Mouse (Mus musculus) kidney, embryonic 16.5 days (tissue): ENCODE measurements around the gene Bpifa1. TPM values are rescaled to one million over a fixed set of nuclear protein-coding genes. Genes with fewer than 3 reads are reported as not detected.

Experiments used
- ATAC-seq: fragments of 200-750 bp; cut with Nextera tagmentation; 2 replicates; pipeline ENCODE4 v1.8.0; 2017; ENCODE audit warnings: moderate TSS enrichment; ENCODE audit not compliant: low FRiP score, low TSS enrichment
- H3K27ac ChIP-seq: fragments of 300-500 bp; sonication (generic); 2 replicates; pipeline ENCODE4 v1.5.1; 2014; ENCODE audit warnings: low read length
- H3K27me3 ChIP-seq: fragments of 300-500 bp; sonication (generic); 2 replicates; pipeline ENCODE4 v1.6.1; 2014; ENCODE audit warnings: low read length, control low read depth, mixed read lengths; ENCODE audit not compliant: insufficient read depth
- H3K36me3 ChIP-seq: fragments of 300-500 bp; sonication (generic); 2 replicates; pipeline ENCODE4 v1.6.1; 2014; ENCODE audit warnings: low read length, control low read depth, mixed read lengths; ENCODE audit not compliant: insufficient read depth
- H3K4me1 ChIP-seq: fragments of 300-500 bp; sonication (generic); 2 replicates; pipeline ENCODE4 v1.6.1; 2014; ENCODE audit warnings: low read length, control low read depth, mixed read lengths; ENCODE audit not compliant: insufficient read depth
- H3K4me2 ChIP-seq: fragments of 300-500 bp; sonication (generic); replicated peaks from 2 replicates; pipeline ENCODE4 v1.6.1; 2014; ENCODE audit warnings: low read depth, low read length
- H3K4me3 ChIP-seq: fragments of 300-500 bp; sonication (generic); 2 replicates; pipeline ENCODE4 v1.5.1; 2014; ENCODE audit warnings: mild to moderate bottlenecking, low read length
- H3K9ac ChIP-seq: fragments of 300-500 bp; sonication (generic); replicated peaks from 2 replicates; pipeline ENCODE4 v1.6.1; 2014; ENCODE audit warnings: low read length
- H3K9me3 ChIP-seq: fragments of 300-500 bp; sonication (generic); 2 replicates; pipeline ENCODE4 v1.6.1; 2016; ENCODE audit warnings: low read length, control low read depth
- WGBS: fragments of 180-500 bp; shearing (Covaris S2); extraction: QIAGEN DNeasy Blood & Tissue Kit; methylation state at CpG from one replicate; pipeline ENCODE4 v1.1.7; 2014; 5-methylcytosine and 5-hydroxymethylcytosine counted together
- polyA plus RNA-seq: library from polyadenylated mRNA; unstranded; fragments of >200 nt; fragmentation: Nextera tagmentation; extraction: Ambion mirVana; gene quantifications from 2 replicates; pipeline ENCODE4 v1.2.1, GENCODE M21; 2015

Bpifa1 gene
- polyA plus RNA-seq, 1 experiment from 2014 or later: 0.29 TPM

- Histone ChIP-seq H3K9ac (no peak overlapping the region), H3K4me1 (no peaks in the 10 kb centered on the region), H3K36me3 (no peaks in the 10 kb centered on the region), H3K9me3 (no peaks in the 10 kb centered on the region), H3K27ac (no peak overlapping the region), H3K27me3 (no peaks in the 10 kb centered on the region), H3K4me2 (no peak overlapping the region), H3K4me3 (no peak overlapping the region)
- 94% methylated on average over 4 of the region's 4 CpGs for WGBS
- no peak for ATAC-seq
Measured at GRCm38 (mm10) chr2:154193071-154193470, 50.4 kb downstream of the Bpifa1 start.

DNA sequence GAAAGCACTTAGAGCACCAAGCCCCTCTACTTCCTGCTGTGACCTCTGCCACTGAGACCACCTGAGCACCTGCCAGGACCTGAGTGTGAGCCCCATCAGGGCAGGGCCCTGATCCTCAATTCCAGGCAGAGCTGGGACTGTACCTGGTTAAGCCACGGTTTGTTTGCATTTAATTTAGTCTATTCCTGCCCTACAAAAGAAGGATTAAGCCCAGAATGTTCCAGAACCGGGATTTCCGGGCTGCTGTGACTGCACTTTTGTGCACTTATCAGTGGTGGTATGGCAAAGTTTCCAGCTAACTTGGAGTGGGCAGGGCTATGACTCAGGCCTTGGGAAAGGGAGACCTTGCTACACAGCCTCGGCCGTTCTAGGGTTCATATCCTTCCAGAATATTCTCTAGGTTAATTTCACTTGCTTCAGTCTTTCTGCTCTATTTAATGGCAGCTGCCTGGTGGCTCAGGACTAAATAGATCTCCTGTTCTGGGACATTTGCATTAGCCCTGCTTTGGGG is 51.4 kb downstream of the Bpifa1 start:
- no peak overlapping the region for H3K4me2 ChIP-seq
- no peaks in the 10 kb centered on the region for H3K27me3 ChIP-seq
- H3K9ac ChIP-seq: no peak overlapping the region; the same call in 1 of the 2 replicates
- H3K27ac ChIP-seq: no peak overlapping the region
- no peaks in the 10 kb centered on the region for H3K9me3 ChIP-seq
- 86% methylated on average over 5 of the region's 5 CpGs for whole genome bisulfite sequencing
- ATAC-seq: no peak
- H3K4me1 ChIP-seq: no peaks in the 10 kb centered on the region
- H3K36me3 ChIP-seq: no peaks in the 10 kb centered on the region
- no peak overlapping the region for H3K4me3 ChIP-seq

DNA sequence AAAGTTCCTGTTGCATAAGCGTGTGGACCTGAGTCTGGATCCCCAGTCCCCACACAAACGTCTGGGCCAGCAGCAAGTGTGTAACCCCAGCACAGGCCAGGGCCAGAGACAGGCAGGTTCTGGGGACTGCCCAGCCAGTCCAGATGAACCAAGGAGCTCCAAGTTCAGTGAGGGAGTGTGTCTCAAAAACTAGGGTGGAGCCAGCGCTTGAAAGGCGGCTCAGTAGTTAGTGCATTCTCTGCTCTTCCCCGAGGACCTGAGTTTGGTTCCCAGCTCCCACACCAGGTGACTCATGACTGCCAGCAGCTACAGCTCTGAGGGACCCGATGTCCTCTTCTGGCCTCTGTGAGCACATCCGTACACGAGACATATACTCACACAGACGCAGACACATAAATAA is 54.4 kb downstream of the Bpifa1 start:
- 88% methylated on average over 9 of the region's 9 CpGs for WGBS
- H3K9me3 ChIP-seq: no peaks in the 10 kb centered on the region
- ATAC-seq: no peak
- H3K4me2 ChIP-seq: no peak overlapping the region
- no peaks in the 10 kb centered on the region for H3K36me3 ChIP-seq
- H3K4me3 ChIP-seq: no peak overlapping the region
- H3K4me1 ChIP-seq: no peaks in the 10 kb centered on the region
- no peak overlapping the region for H3K27ac ChIP-seq
- no peak overlapping the region for H3K9ac ChIP-seq
- H3K27me3 ChIP-seq: no peaks in the 10 kb centered on the region

Other genes starting within 250 kb of the Bpifa1 start
- not detected in 2 replicates for gene Bpifb6, start 242.5 kb upstream of the Bpifa1 start, polyA plus RNA-seq
- not detected in 2 replicates for gene Bpifb3, start 224.7 kb upstream of the Bpifa1 start, polyA plus RNA-seq
- gene Bpifb4, start 204.7 kb upstream of the Bpifa1 start, polyA plus RNA-seq: not detected in 2 replicates
- not detected in 2 replicates for gene Bpifa6, start 167.9 kb upstream of the Bpifa1 start, polyA plus RNA-seq
- not detected in 2 replicates for gene Bpifa2, start 134.6 kb upstream of the Bpifa1 start, polyA plus RNA-seq
- not detected in 2 replicates for gene Bpifa3, start 12.5 kb upstream of the Bpifa1 start, polyA plus RNA-seq
- gene Bpifa5, start 19.7 kb downstream of the Bpifa1 start, polyA plus RNA-seq: not detected in 2 replicates
- gene Bpifb1, start 47.9 kb downstream of the Bpifa1 start, polyA plus RNA-seq: not detected in 2 replicates
- gene Bpifb5, start 80.9 kb downstream of the Bpifa1 start, polyA plus RNA-seq: 0.73 and 0.81 TPM in 2 replicates
- gene Bpifb9a, start 115.0 kb downstream of the Bpifa1 start, polyA plus RNA-seq: not detected in 2 replicates
- gene Bpifb9b, start 164.3 kb downstream of the Bpifa1 start, polyA plus RNA-seq: not detected in 2 replicates
- 17.4 and 23.4 TPM in 2 replicates for gene Cdk5rap1, start 230.1 kb downstream of the Bpifa1 start, polyA plus RNA-seq